Mouse (Mus musculus) heart, embryonic 14.5 days (tissue): ENCODE measurements around the gene Anks1. TPM values are rescaled to one million over a fixed set of nuclear protein-coding genes. Genes with fewer than 3 reads are reported as not detected.

ENCODE experiments used
- ATAC-seq: fragments of 200-750 bp; cut with Nextera tagmentation; 2 replicates; pipeline ENCODE4 v1.8.0; 2017; ENCODE audit warnings: low read depth, moderate TSS enrichment; ENCODE audit not compliant: insufficient number of reproducible peaks, insufficient read depth, low FRiP score
- H3K27ac ChIP-seq, 2 experiments: fragments of 200-500 bp in 1 of 2; fragments of 300-500 bp in 1 of 2; sonication (generic) in 1 of 2; replicated peaks in 1 of 2; 2 replicates each; pipeline ENCODE4 v1.5.1; 2012 to 2014; ENCODE audit warnings: low read depth in 2 of 2, low read length in 2 of 2, control low read depth in 1 of 2, mild to moderate bottlenecking in 1 of 2, mixed read lengths in 1 of 2; ENCODE audit not compliant: control insufficient read depth in 1 of 2, insufficient read depth in 1 of 2
- H3K27me3 ChIP-seq: fragments of 300-500 bp; sonication (generic); 2 replicates; pipeline ENCODE4 v1.6.1; 2014; ENCODE audit warnings: mild to moderate bottlenecking, low read length, control low read depth; ENCODE audit not compliant: control insufficient read depth, insufficient read depth
- H3K36me3 ChIP-seq: fragments of 300-500 bp; sonication (generic); 2 replicates; pipeline ENCODE4 v1.6.1; 2014; ENCODE audit warnings: mild to moderate bottlenecking, control low read depth, low read length, mixed read lengths; ENCODE audit not compliant: control insufficient read depth, insufficient read depth
- H3K4me1 ChIP-seq, 2 experiments: fragments of 200-500 bp in 1 of 2; fragments of 300-500 bp in 1 of 2; sonication (generic) in 1 of 2; 2 replicates each; pipeline ENCODE4 v1.6.1; 2012 to 2014; ENCODE audit warnings: low read length in 2 of 2, control low read depth in 1 of 2, mixed read lengths in 1 of 2; ENCODE audit not compliant: control insufficient read depth in 2 of 2, insufficient read depth in 2 of 2
- H3K4me2 ChIP-seq: fragments of 300-500 bp; sonication (generic); 2 replicates; pipeline ENCODE4 v1.6.1; 2014; ENCODE audit warnings: mild to moderate bottlenecking, low read length
- H3K4me3 ChIP-seq, 2 experiments: fragments of 200-500 bp in 1 of 2; fragments of 300-500 bp in 1 of 2; sonication (generic) in 1 of 2; 2 replicates each; pipeline ENCODE4 v1.5.1; 2012 to 2014; ENCODE audit warnings: low read length in 2 of 2, mild to moderate bottlenecking in 2 of 2, control low read depth in 1 of 2, low read depth in 1 of 2, moderate library complexity in 1 of 2; ENCODE audit not compliant: control insufficient read depth in 1 of 2, insufficient read depth in 1 of 2
- H3K9ac ChIP-seq: fragments of 300-500 bp; sonication (generic); 2 replicates; pipeline ENCODE4 v1.6.1; 2014; ENCODE audit warnings: mild to moderate bottlenecking, low read length
- H3K9me3 ChIP-seq: fragments of 300-500 bp; sonication (generic); 2 replicates; pipeline ENCODE4 v1.6.1; 2016; ENCODE audit warnings: low read length, control low read depth; ENCODE audit not compliant: control insufficient read depth
- WGBS: fragments of 180-500 bp; shearing (Covaris S2); extraction: QIAGEN DNeasy Blood & Tissue Kit; methylation state at CpG from one replicate; pipeline ENCODE4 v1.1.7; 2014; 5-methylcytosine and 5-hydroxymethylcytosine counted together
- polyA plus RNA-seq: library from polyadenylated mRNA; unstranded; fragments of >200 nt; fragmentation: Nextera tagmentation; extraction: Ambion mirVana; gene quantifications from 2 replicates; pipeline ENCODE4 v1.2.1, GENCODE M21; 2014

Gene Anks1
- polyA plus RNA-seq, 1 experiment from 2014 or later = 11.8 TPM

DNA sequence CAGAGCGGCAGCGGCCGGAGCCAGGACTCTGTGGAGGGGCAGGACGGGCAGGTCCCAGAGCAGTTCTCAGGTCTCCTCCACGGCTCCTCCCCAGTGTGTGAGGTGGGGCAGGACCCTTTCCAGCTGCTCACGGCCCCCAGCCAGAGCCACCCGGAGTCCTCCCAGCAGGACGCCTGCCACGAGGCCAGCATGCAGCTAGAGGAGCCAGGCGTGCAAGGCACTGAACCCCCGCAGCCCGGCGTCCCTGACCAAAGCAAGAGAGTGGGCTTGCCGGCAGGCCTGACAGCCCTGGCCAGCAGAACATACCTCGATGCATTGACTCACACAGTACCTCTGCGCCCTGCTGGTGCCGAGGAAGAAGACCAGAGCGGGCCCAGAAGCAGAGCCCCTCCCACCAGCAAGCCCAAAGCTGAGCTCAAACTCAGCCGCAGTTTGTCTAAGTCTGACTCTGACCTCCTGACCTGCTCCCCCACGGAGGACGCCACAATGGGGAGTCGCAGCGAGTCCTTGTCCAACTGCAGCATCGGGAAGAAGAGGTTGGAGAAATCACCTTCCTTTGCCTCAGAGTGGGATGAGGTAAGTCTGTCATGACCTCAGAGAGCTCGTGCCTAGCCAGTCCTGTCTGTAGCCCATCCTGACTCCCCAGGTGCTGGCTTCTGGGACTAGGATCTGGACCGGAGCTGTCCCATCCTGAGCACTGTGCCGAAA lies 98.9 kb downstream of the Anks1 start:
- Histone ChIP-seq H3K4me3 (peak overlapping the region; percentile 27), H3K4me1 (peaks cover 36 to 50% of the 10 kb centered on the region in 2 experiments), H3K36me3 (peaks cover 18% of the 10 kb centered on the region), H3K9me3 (no peaks in the 10 kb centered on the region), H3K9ac (peak overlapping the region; percentile 73), H3K27me3 (no peaks in the 10 kb centered on the region), H3K27ac (peak overlapping the region; percentile 90 to 91), H3K4me2 (peak overlapping the region; percentile 66)
- 32% methylated on average over 27 of the region's 27 CpGs for WGBS
- ATAC-seq = peak; percentile 54

DNA sequence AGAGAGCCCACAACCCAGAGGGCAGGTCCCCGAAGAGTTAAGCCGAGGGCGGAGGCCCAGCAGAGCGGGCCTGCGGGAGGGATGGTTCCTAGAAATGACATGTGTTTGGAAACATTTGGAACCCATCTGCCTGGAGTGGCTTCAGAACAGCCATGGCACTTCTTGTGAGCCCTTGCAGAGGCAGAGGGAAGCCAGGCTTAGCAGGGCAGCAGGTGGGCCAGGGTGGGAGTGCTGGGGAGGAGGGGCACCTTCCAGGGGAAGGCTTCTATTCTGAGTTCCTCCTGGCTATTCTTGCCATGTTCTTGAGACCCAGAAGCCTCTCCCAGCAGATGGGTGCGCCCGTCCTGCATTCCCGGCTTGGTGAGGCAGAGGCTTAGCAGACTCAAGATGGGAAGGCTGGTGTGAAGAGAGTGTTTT lies 99.5 kb downstream of the Anks1 start:
- Histone ChIP-seq H3K4me3 (peak overlapping the region; percentile 27), H3K9ac (peak overlapping the region; percentile 73), H3K4me1 (peaks cover 41 to 56% of the 10 kb centered on the region in 2 experiments), H3K36me3 (peaks cover 13% of the 10 kb centered on the region; the same call in 1 of the 2 replicates), H3K4me2 (peak overlapping the region; percentile 66), H3K9me3 (no peaks in the 10 kb centered on the region), H3K27ac (peak overlapping the region; percentile 90 to 91; a peak in 2 of 4 replicates), H3K27me3 (no peaks in the 10 kb centered on the region)
- ATAC-seq = no peak
- WGBS = 63% methylated on average over 8 of the region's 8 CpGs

DNA sequence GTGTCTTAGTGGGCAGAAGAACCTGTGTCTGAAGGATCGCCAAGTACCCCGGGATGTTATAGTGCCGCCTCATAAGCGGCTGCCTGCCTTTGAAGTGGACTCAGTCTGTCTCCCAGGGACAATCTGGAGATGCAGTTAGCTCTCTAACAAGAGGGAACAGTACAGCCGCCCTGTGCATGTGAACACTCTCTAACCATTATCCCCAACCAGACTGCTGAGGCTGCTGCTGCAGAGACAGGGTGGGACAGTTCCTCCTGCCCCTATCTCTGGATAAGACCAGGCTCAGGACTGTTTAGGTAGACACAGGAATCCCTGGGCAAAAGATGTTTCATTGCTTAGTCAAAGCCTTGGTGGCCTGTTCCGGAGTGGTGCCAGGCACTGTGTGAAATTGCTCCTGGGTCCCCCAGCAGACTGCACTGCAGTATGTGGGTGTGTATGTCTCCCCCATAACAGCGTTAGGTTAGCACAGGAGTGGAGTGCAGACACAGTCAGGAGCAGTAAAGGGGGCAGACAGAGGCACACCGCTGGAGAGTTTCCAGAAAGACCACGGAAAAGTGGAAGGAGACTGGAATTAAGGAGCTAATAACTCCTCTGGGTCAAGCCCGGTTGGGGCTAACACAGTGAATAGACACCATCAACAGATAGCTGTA lies 100.1 kb downstream of the Anks1 start:
- peak overlapping the region; percentile 73 for H3K9ac ChIP-seq
- H3K4me3 ChIP-seq = peak overlapping the region in 1 of 2 experiments; percentile 27; a peak in 2 of 4 replicates
- H3K9me3 ChIP-seq = no peaks in the 10 kb centered on the region
- no peak for ATAC-seq
- H3K4me1 ChIP-seq = peaks cover 44 to 60% of the 10 kb centered on the region in 2 experiments
- H3K27me3 ChIP-seq = no peaks in the 10 kb centered on the region
- peak overlapping the region; percentile 66 for H3K4me2 ChIP-seq
- WGBS = 83% methylated on average over 10 of the region's 10 CpGs
- H3K36me3 ChIP-seq = peaks cover 7% of the 10 kb centered on the region; the same call in 1 of the 2 replicates
- 0 out of 4 replicates have a peak overlapping the region, but pooled peaks of 1 of the 2 experiments have one; percentile 90 for H3K27ac ChIP-seq

DNA sequence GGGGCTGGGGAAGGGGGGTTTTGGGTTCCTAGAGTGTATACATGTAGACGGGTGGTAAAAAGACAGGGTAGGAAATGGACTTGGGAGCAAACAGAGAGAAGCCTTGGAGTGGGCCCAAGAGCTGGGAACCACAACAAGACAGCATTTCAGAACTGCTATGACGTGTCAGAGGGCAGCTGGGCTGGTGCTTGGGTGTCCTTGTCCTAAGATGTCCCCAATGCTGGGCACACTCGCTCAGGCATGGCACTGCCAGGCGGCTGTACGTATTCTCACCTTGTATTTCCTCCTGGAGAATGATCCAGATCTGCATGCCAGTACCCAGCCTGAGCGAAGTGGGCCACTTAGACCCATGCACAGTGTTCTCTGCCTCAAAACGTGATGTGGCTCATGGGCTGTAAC lies 100.6 kb downstream of the Anks1 start:
- Histone ChIP-seq H3K4me3 (peak overlapping the region in 1 of 2 experiments; percentile 27; a peak in 1 of 4 replicates), H3K4me2 (peak overlapping the region; percentile 66), H3K27ac (no peak overlapping the region), H3K9me3 (no peaks in the 10 kb centered on the region), H3K27me3 (no peaks in the 10 kb centered on the region), H3K9ac (peak overlapping the region; percentile 73), H3K36me3 (peaks cover 7% of the 10 kb centered on the region; the same call in 1 of the 2 replicates), H3K4me1 (peaks cover 44 to 60% of the 10 kb centered on the region in 2 experiments)
- no peak for ATAC-seq
- 88% methylated on average over 7 of the region's 7 CpGs for WGBS

DNA sequence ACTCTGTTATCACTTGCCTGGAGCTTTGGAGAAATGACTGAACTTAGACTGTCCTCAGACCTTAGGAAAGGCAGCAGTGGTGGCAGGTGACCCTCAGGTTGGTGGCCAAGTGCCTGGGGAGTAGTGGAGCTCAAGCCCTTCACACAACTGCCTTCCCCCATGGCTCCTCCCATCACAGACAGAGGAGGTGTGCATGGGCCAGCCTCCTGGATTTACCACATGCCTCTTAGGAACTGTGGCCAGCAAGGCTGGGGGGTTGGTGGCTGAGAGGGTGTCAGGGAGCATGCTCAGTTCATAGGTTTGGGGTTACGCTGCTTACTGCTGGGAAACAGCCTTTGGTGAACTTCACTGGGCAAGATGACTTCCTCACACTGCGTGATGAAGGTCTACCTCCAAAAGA lies 101.8 kb downstream of the Anks1 start:
- Histone ChIP-seq H3K4me2 (no peak overlapping the region), H3K9me3 (no peaks in the 10 kb centered on the region), H3K27me3 (no peaks in the 10 kb centered on the region), H3K9ac (no peak overlapping the region; the same call in 1 of the 2 replicates), H3K36me3 (peaks cover 7% of the 10 kb centered on the region; the same call in 1 of the 2 replicates), H3K4me1 (peaks cover 49 to 64% of the 10 kb centered on the region in 2 experiments), H3K27ac (no peak overlapping the region), H3K4me3 (no peak overlapping the region)
- ATAC-seq = no peak
- 100% methylated on average over 2 of the region's 2 CpGs for WGBS

DNA sequence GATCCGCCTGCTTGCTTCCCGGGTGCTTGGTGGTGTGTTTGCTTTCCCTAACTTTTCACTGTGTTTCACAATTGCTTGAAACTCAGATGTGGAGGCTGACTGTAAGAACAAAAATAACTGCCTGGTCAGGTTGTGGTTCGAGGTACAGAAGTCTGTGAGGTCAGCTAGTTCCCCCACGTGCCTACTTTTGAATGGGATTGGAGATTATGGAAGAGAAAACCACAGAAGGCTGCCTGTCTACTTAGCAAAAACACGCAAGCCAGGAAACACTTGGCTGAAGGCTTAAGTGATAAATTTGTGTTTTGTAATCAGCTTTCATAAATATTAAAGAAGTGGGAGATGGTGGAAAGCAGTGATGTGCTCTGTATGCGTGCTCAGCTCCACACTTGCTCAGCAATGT lies 103.7 kb downstream of the Anks1 start:
- Histone ChIP-seq H3K9me3 (no peaks in the 10 kb centered on the region), H3K36me3 (peaks cover 7% of the 10 kb centered on the region; the same call in 1 of the 2 replicates), H3K4me3 (no peak overlapping the region), H3K27ac (peak overlapping the region; percentile 84 to 87), H3K4me1 (peaks cover 44 to 57% of the 10 kb centered on the region in 2 experiments), H3K4me2 (peak overlapping the region; percentile 52), H3K27me3 (no peaks in the 10 kb centered on the region), H3K9ac (peak overlapping the region; percentile 56)
- 54% methylated on average over 6 of the region's 6 CpGs for WGBS
- ATAC-seq = no peak

DNA sequence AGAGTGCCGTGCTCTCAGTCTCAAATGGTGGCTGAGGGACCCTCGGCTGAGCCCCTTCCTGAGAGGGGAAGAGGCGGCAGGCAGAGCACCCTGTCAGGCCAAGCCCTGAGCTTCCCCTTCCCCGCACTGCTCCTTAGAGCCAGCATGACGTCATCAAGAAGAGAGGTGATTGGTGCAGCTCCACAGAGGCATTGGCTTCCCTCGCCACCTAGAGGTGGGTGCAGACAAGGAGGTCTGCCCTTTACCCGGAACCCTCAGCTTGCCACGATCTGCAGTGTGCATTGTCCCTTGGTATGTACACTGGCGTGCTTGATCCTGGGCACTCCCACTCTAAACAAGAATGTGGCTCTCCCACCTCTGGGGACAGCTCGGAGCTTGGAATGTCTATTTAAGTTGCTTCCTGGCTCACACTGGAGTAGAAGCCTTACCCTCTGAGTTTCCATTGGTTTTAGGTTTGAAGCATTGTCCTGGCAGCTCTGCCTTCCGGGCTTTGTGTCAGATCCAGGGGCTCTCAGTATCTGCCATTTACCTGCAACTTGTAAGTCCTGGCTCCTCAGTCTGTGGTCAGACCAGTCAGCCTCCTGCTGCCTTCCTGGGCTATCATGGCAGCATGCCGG lies 104.3 kb downstream of the Anks1 start:
- peak; percentile 67 for ATAC-seq
- no peaks in the 10 kb centered on the region for H3K27me3 ChIP-seq
- peaks cover 2% of the 10 kb centered on the region; the same call in 1 of the 2 replicates for H3K36me3 ChIP-seq
- H3K27ac ChIP-seq = peak overlapping the region; percentile 84 to 87
- H3K4me1 ChIP-seq = peaks cover 40 to 56% of the 10 kb centered on the region in 2 experiments
- 8% methylated on average over 12 of the region's 12 CpGs for WGBS
- H3K4me2 ChIP-seq = peak overlapping the region; percentile 52
- peak overlapping the region; percentile 56 for H3K9ac ChIP-seq
- no peak overlapping the region for H3K4me3 ChIP-seq
- H3K9me3 ChIP-seq = no peaks in the 10 kb centered on the region
